Mouse (Mus musculus) kidney, embryonic 14.5 days (tissue): ENCODE measurements at regions not wholly inside any gene's neighbourhood (a gene's known extent, or its start where the extent isn't known, plus 50 kb on each side); places are given as distances from the start of the nearest gene placed in this dataset.

ENCODE experiments used
- ATAC-seq: fragments of 200-750 bp; cut with Nextera tagmentation; 2 replicates; pipeline ENCODE4 v1.8.0; 2017; ENCODE audit warnings: moderate number of reproducible peaks, mild to moderate bottlenecking, moderate TSS enrichment, moderate library complexity; ENCODE audit not compliant: low FRiP score, low TSS enrichment
- H3K27ac ChIP-seq: fragments of 300-500 bp; sonication (generic); 2 replicates; pipeline ENCODE4 v1.5.1; 2014; ENCODE audit warnings: low read depth, mild to moderate bottlenecking, low read length, moderate library complexity, mixed read lengths
- H3K27me3 ChIP-seq: fragments of 300-500 bp; sonication (generic); 2 replicates; pipeline ENCODE4 v1.6.1; 2014; ENCODE audit warnings: mild to moderate bottlenecking, low read length; ENCODE audit not compliant: control insufficient read depth, insufficient read depth
- H3K36me3 ChIP-seq: fragments of 300-500 bp; sonication (generic); 2 replicates; pipeline ENCODE4 v1.6.1; 2014; ENCODE audit warnings: low read length, mixed read lengths; ENCODE audit not compliant: control insufficient read depth, insufficient read depth
- H3K4me1 ChIP-seq: fragments of 300-500 bp; sonication (generic); 2 replicates; pipeline ENCODE4 v1.6.1; 2014; ENCODE audit warnings: low read length, mixed read lengths; ENCODE audit not compliant: control insufficient read depth, insufficient read depth
- H3K4me2 ChIP-seq: fragments of 300-500 bp; sonication (generic); replicated peaks from 2 replicates; pipeline ENCODE4 v1.6.1; 2014; ENCODE audit warnings: low read depth, mild to moderate bottlenecking, low read length
- H3K4me3 ChIP-seq: fragments of 300-500 bp; sonication (generic); 2 replicates; pipeline ENCODE4 v1.5.1; 2014; ENCODE audit warnings: mild to moderate bottlenecking, low read length
- H3K9ac ChIP-seq: fragments of 300-500 bp; sonication (generic); 2 replicates; pipeline ENCODE4 v1.6.1; 2014; ENCODE audit warnings: low read depth, mild to moderate bottlenecking, low read length, moderate library complexity
- H3K9me3 ChIP-seq: fragments of 300-500 bp; sonication (generic); 2 replicates; pipeline ENCODE4 v1.6.1; 2016; ENCODE audit warnings: low read length; ENCODE audit not compliant: control insufficient read depth
- WGBS: fragments of 180-500 bp; shearing (Covaris S2); extraction: QIAGEN DNeasy Blood & Tissue Kit; methylation state at CpG from one replicate; pipeline ENCODE4 v1.1.7; 2014; 5-methylcytosine and 5-hydroxymethylcytosine counted together

DNA sequence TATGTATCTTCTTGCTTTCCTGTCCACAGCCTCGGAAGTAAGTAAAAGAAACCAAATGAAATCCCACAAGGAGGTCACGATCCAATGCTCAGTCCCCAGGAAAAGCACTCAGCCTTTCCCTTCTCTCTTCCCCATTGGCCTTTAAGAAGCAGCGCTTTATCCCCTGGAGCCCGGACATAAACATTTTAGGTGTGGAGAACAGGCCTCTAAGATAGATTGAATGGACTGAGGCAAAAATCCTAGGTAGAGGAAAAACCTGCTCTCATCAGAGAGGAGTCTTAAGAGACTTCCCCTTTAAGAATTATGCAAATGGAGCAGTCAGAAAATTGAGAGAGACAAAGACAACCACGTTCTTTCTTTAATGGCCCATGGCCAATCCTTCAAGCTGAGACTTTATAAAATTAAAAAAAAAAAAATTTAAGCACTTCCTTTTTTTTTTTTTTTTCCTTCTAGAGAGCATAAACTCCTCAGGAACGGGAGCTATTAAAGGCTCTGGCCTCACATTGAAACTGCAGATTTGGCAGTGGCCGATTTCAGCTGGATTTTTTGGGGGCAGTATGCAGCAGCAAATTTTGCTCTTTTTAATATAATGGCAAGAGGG is 1020.5 kb downstream of the 9330182O14Rik start:
- Histone ChIP-seq H3K27ac (0 out of 2 replicates have a peak overlapping the region, but pooled peaks have one; percentile 30), H3K4me3 (peak overlapping the region; percentile 13; the same call in 1 of the 2 replicates), H3K4me1 (peaks cover 4% of the 10 kb centered on the region; the same call in 1 of the 2 replicates), H3K36me3 (no peaks in the 10 kb centered on the region), H3K9me3 (no peaks in the 10 kb centered on the region), H3K9ac (no peak overlapping the region), H3K27me3 (no peaks in the 10 kb centered on the region), H3K4me2 (peak overlapping the region; percentile 45)
- peak; percentile 35; the same call in 1 of the 2 replicates for ATAC-seq
- WGBS, result 28% methylated on average over 7 of the region's 7 CpGs

DNA sequence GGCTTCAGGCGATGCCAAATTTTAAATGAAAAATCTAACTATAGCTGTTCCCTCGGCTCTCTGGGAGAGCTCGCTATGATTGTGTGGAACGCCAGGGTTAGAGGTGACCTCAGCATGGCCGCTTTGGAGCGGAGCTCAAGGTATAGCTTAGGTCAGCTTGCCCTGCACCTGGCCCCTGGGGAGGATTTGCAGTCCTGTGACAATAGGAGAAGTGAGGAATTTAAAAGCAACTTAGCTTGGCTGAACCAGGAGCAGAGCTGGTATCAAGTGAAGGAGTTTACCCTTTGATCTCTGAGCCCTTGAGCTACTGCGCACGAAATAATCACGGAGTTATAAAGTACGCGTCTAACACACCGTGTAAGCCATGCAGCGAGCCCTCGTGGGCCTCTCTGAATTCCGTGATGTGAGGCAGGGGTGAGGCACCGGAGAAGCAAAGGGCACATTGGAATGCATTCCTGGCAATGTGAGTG is 1021.0 kb downstream of the 9330182O14Rik start:
- Histone ChIP-seq H3K27me3 (no peaks in the 10 kb centered on the region), H3K4me1 (peaks cover 4% of the 10 kb centered on the region; the same call in 1 of the 2 replicates), H3K4me3 (peak overlapping the region; percentile 13; the same call in 1 of the 2 replicates), H3K9me3 (no peaks in the 10 kb centered on the region), H3K36me3 (no peaks in the 10 kb centered on the region), H3K9ac (no peak overlapping the region), H3K4me2 (peak overlapping the region; percentile 45), H3K27ac (0 out of 2 replicates have a peak overlapping the region, but pooled peaks have one; percentile 30)
- WGBS, result 3% methylated on average over 16 of the region's 16 CpGs
- peak; percentile 82 for ATAC-seq

DNA sequence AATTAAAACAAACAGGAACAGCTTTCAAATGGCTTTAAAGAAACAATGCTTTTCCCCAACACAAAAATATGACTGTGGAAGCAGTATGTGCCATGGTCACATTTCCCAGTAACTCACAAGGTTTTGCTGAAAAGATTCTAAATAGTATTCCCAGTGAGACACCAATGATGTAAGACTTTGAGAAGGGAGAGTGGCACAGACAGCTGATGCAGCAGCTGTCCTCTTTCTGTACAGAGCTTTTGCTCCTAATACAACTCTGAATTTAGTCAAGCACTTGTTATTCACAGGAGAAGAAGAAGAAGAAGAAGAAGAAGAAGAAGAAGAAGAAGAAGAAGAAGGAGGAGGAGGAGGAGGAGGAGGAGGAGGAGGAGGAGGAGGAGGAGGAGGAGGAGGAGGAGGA is 1023.6 kb downstream of the 9330182O14Rik start:
- Histone ChIP-seq H3K4me1 (peaks cover 4% of the 10 kb centered on the region; the same call in 1 of the 2 replicates), H3K4me3 (no peak overlapping the region), H3K9me3 (no peaks in the 10 kb centered on the region), H3K27ac (no peak overlapping the region), H3K27me3 (no peaks in the 10 kb centered on the region), H3K9ac (no peak overlapping the region), H3K4me2 (no peak overlapping the region), H3K36me3 (no peaks in the 10 kb centered on the region)
- ATAC-seq, result no peak

DNA sequence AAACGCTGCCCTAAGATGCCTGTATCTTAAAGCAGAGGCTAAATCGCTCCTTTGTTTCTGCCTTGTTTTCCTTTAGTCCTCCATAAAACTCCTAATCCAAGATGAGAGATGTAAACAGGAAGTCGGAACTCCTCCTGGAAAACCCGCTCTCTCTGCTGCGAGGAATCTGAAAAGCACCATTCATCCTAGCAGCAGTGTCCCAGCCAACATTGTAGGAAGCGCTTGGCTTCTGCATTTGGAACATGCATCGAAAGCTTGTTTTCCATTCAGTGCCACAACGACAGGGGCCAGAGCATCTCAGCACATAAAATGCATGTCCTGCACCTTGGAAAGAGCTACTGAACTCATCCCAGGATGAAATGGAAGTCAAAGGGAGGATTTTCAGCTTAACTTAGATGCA is 1028.1 kb downstream of the 9330182O14Rik start:
- H3K4me2 ChIP-seq, result no peak overlapping the region
- H3K9ac ChIP-seq, result no peak overlapping the region
- no peaks in the 10 kb centered on the region for H3K4me1 ChIP-seq
- H3K4me3 ChIP-seq, result no peak overlapping the region
- H3K9me3 ChIP-seq, result no peaks in the 10 kb centered on the region
- H3K27me3 ChIP-seq, result no peaks in the 10 kb centered on the region
- H3K27ac ChIP-seq, result no peak overlapping the region
- H3K36me3 ChIP-seq, result no peaks in the 10 kb centered on the region
- WGBS, result 41% methylated on average over 8 of the region's 8 CpGs
- ATAC-seq, result no peak

DNA sequence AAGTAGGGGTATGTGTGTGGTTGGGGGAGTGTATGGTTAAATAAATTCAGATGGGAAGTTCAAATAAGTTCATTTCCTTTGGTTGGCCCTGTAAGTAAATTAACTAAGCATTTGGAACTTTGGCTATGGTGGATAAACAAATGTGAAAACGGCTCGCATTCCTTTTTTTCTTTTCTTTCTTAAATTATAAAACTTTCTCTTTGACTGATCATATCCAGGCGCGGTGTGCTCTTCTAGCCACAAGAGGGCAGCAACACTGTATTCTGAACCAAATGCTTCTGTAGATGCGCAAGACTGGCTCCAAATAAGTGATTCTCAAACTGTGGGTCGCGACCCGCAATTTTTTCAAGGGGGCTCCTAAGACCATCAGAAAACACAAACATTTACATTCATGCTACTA is 1028.6 kb downstream of the 9330182O14Rik start:
- Histone ChIP-seq H3K9me3 (no peaks in the 10 kb centered on the region), H3K4me3 (no peak overlapping the region), H3K4me2 (no peak overlapping the region), H3K27me3 (no peaks in the 10 kb centered on the region), H3K4me1 (no peaks in the 10 kb centered on the region), H3K9ac (no peak overlapping the region), H3K27ac (no peak overlapping the region), H3K36me3 (no peaks in the 10 kb centered on the region)
- 8% methylated on average over 8 of the region's 8 CpGs for WGBS
- no peak for ATAC-seq

DNA sequence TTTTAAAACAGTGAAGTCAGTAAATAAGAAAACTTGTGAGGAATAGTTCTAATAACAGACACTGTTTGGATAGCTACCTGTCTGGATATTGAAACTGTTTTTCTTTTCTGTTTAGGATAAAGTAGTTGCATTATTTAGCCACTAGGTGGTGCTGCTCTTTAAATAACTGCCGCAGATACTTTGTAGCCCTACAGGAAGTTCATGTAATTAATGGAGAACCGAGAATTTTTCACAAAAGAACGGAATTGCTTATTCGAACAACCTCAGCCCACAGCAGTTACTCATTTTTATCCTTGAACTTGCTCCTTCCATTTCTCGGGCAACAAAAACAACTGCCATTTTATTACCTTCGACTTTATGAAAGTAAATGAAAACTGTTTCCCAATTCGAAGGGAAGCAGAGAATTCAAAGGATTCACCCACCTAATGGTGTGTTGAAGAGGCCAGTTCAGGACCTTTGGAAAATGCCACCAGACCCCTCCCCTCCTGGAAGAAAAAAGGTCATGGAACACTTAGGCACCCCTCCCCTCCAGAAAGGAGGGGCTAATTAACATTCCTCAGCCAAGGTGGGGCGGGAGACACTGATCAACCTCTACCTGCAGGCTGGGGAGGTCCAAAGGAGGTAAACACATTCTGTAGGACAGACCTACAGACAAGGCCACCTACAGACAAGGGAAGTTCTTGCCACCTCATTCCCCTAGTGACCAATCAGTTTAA is 1029.6 kb downstream of the 9330182O14Rik start:
- peak; percentile 82 for ATAC-seq
- Histone ChIP-seq H3K36me3 (no peaks in the 10 kb centered on the region), H3K27ac (no peak overlapping the region), H3K9ac (no peak overlapping the region), H3K4me3 (peak overlapping the region; percentile 26), H3K4me2 (peak overlapping the region; percentile 39), H3K4me1 (no peaks in the 10 kb centered on the region), H3K27me3 (no peaks in the 10 kb centered on the region), H3K9me3 (no peaks in the 10 kb centered on the region)
- WGBS, result 15% methylated on average over 8 of the region's 8 CpGs

DNA sequence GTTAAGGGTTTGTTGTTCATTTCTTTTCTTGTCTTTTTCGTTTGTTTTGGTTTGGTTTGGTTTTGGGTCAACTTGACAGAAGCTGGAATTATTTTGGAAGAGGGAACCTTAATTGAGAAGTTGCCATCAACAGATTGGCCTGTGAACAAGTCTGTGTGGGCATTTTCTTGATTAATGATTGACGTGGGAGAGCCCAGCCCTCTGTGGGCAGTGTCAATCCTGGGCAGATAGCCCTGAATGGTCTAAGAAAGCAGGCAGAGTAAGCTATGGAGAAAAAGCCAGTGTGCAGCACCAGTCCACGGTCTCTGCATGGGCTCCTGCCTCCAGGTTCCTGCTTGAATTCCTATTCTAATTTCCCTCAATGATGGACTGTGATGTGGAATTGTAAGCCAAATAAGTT is 1031.4 kb downstream of the 9330182O14Rik start:
- 71% methylated on average over 3 of the region's 3 CpGs for WGBS
- H3K27me3 ChIP-seq, result no peaks in the 10 kb centered on the region
- no peaks in the 10 kb centered on the region for H3K9me3 ChIP-seq
- no peaks in the 10 kb centered on the region for H3K4me1 ChIP-seq
- H3K4me3 ChIP-seq, result no peak overlapping the region
- H3K4me2 ChIP-seq, result no peak overlapping the region
- no peak overlapping the region for H3K9ac ChIP-seq
- ATAC-seq, result no peak
- H3K27ac ChIP-seq, result no peak overlapping the region
- H3K36me3 ChIP-seq, result no peaks in the 10 kb centered on the region

DNA sequence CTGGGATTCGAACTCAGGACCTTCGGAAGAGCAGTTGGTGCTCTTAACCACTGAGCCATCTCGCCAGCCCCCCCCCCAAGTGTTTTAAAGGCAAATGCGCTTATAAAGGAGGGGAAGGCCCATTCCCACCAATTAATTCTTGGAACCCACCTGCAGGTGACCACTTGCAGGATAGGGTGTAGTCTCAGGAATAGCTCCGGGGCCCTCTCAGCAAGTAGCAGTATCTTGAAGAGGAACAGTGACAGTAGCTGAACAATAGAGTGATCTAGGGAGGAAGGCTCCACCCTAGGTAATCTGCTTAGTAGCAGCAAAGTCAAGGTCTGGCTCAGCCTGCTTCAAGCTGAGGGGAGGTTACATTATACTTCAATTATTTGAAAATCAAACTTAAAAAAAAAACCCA is 1056.6 kb downstream of the 9330182O14Rik start:
- H3K9me3 ChIP-seq, result no peaks in the 10 kb centered on the region
- no peaks in the 10 kb centered on the region for H3K4me1 ChIP-seq
- no peak overlapping the region for H3K4me2 ChIP-seq
- H3K4me3 ChIP-seq, result no peak overlapping the region
- no peaks in the 10 kb centered on the region for H3K36me3 ChIP-seq
- WGBS, result 84% methylated on average over 5 of the region's 5 CpGs
- no peaks in the 10 kb centered on the region for H3K27me3 ChIP-seq
- H3K27ac ChIP-seq, result no peak overlapping the region
- H3K9ac ChIP-seq, result no peak overlapping the region
- ATAC-seq, result no peak

DNA sequence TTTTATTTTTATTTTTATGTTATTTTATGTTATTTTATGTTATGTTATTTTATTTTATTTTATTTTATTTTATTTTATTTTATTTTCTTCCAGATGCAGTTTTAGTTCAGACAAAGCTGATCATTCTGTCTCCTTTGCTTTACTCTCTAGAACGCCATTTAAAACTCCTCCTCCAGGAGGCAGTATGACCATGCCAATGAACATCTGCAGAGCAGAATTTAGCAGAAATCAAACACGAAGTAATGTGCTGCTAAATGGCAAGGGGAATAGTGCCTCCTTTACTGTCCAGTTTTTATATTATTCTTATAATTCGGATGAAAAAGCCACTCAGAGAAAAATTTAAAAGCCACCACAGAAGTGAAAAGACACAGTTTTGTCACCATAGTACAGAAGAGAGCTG is 1059.1 kb downstream of the 9330182O14Rik start:
- no peak for ATAC-seq
- Histone ChIP-seq H3K4me3 (no peak overlapping the region), H3K4me1 (no peaks in the 10 kb centered on the region), H3K9me3 (no peaks in the 10 kb centered on the region), H3K27me3 (no peaks in the 10 kb centered on the region), H3K36me3 (no peaks in the 10 kb centered on the region), H3K4me2 (no peak overlapping the region), H3K9ac (no peak overlapping the region), H3K27ac (no peak overlapping the region)
- WGBS, result 27% methylated on average over 3 of the region's 3 CpGs
